Mouse (Mus musculus) gonadal fat pad, adult 2 months (tissue): ENCODE measurements around the gene Lmo3. TPM values are rescaled to one million over a fixed set of nuclear protein-coding genes. Genes with fewer than 3 reads are reported as not detected.

Experiments
- DNase-seq: peaks from one replicate; pipeline ENCODE4 v3.0.0-alpha.2; 2012; ENCODE audit warnings: low read depth
- polyA plus RNA-seq: library from polyadenylated mRNA; depleted of rRNA; stranded (reverse); fragments of >200 nt; gene quantifications from 2 replicates; pipeline ENCODE4 v1.2.3, GENCODE M21; 2012; rRNA removed

The Lmo3 gene
- not detected in 2 replicates for polyA plus RNA-seq

DNA sequence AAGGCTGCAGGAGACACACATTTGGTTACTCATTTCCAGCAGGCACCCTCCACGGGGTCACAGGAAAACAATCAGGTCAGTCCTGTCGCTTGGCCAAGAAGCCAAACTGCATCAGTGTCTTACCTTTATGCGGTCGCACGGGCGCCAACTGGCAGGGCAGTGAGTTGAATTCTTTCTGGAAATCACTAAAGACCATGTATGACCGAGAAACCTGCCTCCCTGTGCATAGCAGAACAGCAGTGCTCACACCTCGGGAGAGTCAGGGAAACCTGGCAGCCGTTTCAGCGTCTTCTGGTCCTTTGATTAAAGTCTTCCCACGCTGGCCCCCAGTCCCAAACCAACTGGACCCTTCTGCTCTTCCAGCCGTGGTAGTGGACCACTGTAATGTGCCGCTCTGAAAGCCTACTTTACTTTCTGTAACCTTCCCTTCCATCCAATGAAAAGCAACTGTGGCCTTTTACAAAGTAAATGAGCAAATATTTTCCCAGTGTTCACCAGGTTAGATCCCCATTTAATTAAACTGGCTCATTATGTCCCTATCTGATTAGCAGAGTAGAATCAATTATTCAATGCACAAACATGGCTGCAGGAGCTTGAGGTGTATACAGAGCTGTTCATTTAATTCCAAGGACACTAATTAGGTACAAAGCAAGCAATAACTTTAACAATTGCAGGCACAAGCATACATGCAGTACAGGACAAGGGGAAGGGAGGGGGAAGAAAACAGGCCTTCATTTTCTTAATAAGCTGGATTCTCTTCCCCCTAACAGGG lies at the start of gene Lmo3:
Gene Lmo3 (minus strand): TSS at position 235 of the 772 bp plus-strand sequence.
- DNase-seq = no peak

DNA sequence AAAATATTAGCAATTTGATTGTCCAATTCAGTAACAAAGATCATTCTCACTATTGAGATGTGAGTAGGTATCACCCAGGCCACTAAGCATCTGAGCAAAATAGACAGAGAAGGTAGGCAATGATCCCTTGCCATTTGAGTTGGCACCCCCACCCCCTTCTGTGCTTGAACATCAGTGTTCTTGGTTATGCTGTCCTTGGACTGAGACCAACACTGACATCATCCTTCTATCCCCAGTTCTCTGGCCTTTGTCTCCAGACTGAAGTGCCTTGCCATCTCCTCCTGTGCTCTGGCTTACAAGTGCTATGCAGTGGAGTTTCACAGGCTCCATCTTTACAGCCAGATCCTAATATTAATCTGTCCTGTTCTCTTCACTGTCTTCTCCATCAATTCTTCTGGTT lies 39.0 kb upstream of the Lmo3 start:
- no peak for DNase-seq

DNA sequence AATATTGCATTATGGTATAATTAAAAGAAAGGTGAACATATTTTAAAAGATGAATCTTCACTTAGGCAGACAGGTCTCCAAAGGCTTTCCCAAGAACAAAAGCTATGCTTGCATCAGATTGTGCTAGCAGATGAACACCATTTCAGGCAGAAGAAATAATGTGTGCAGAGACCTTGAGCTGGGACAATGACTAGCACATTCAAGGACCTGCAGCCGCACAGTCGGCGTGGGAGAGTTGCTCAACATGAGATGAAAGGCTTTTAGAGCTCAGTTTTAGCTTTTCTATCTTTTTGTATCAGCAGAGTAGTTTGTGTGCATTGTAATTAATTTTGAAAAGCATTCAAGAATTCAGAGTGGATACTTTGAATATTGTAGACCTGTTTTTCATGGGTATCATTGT lies 36.6 kb upstream of the Lmo3 start:
- no peak for DNase-seq

DNA sequence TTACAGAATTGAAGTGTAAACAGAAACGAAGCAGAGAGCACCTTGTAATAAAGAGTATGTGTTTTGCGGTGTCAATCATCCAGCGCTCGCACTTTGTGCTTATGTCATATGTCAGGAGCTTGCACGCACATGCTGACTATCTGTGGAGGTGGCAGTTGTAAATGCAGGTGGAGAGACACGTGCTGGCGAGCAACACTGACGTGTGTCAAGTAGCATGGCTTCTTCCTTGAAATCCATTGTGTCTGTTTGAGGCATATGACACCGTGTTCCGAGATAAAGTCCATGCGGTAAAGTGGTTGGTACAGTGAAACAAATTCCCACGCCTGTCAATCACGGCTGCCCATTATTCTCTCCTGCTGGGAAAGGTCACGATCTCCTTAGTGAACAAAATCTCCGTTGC lies 15.2 kb upstream of the Lmo3 start:
- DNase-seq = no peak

DNA sequence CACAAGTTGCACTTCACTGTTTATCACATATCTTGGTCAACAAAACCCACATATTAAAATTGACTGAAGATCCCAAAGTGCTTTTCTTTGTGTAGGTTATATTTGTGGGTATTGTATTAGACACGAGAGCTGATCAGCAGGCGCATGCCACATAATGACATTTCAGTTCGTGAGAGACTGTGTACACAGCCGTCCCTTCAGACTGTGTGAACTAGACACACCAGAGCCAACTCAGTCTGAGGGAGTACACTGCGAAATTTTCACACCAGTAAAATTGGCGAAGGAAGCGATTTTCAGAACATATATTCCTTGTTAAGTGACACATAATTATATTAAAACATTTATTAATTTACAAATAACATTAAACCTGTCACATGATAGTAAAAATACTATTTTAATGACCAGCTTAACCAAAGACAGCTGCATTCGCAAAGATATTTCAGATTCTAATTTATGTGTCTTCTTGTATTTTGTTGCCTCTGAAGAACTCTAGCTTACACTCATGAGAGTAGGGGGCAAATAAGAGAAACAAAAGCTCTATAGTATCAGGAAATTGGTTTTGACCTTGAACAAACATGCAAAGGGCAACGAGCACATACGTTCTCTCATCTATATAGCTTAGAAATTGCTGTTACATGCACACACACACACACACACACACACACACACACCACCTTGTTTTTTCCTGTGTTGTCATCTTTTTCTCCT lies 14.4 kb upstream of the Lmo3 start:
- no peak for DNase-seq

DNA sequence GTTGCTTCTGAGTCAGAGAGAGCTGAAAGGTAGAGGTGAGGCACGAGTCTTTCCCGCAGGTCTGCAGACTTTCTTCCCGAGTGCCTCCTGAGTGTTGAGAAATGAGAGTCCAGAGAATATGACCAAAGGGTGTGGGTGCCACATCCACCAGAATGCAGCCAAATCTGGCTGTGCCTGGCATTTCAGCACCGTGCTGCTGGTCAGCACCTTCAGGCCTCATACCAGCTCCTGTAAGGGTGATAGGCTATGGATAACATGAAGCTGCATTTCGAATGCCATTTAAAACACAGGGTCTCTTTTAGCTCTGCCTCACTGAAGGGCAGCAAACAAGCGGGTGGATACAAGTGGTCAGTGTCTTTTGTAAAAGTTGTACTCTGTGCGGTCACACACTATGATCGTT lies 1.5 kb upstream of the Lmo3 start:
- no peak for DNase-seq

DNA sequence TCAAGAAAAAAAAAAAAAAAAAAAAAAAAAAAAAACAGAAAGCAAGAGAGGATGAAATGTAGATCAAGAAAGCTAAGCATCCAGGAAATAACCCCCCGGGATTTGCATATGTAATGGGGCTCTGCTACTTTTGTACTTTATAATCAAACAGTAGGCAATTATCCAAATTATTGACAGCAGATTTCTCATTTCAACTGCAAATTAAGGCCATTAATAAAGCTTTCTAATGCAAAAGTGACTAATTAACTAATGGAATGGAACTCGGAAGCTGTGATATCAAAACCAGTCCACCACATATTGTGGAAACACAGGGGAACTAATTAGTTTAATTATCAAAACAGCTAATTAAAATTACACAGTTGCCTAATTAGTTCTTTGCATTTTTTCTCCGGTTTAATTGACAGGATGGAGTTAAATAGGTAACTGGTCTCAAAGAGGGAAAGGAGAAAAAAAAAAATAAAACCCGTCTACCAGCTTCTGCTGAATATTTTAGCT lies 785 bp upstream of the Lmo3 start:
- no peak for DNase-seq

DNA sequence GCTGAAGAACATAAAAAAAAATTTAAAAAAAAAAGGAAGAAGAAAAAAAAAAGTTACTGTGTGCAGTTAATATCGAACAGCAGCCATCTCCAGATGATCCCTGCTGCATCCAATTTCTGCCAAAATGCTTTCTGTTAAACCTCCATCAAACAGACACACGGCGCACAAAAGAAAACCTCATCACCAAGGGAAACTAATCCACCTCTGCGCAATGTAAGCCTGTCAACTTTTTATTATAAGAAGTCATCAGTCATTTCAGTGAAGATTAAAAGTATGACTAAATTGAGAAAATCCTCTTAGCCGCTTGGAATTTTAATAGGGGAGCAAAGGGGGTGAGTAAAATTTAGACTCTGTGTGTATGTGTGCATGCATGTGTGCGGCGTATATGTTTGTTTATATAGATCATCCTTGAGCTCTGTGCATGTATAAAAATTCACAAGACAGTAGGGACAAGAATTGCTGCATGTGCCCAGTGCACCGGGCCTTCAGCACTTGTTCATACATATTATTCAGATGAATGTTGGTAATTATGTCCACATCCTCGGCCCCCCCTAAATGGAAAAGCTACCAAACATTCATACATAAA lies 1.2 kb downstream of the Lmo3 start:
- no peak for DNase-seq

DNA sequence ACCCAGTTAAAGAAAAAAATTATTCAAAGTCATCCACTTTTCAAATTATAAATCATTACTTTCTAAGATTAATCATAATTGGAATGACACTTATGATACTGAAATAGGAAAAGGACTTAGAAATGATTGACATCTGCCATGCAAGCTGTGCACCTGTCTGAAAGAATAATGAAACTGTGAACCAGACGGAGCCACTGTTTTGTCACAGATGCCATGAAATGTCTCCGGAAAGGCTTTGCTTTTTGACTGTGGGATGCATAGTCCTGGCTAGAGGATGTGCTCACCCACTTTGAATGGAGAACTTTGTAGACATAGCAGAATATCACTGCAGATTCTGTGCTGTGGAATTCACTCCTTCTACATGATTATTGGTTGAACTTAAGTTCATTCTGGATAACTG lies 18.4 kb downstream of the Lmo3 start:
- no peak for DNase-seq

DNA sequence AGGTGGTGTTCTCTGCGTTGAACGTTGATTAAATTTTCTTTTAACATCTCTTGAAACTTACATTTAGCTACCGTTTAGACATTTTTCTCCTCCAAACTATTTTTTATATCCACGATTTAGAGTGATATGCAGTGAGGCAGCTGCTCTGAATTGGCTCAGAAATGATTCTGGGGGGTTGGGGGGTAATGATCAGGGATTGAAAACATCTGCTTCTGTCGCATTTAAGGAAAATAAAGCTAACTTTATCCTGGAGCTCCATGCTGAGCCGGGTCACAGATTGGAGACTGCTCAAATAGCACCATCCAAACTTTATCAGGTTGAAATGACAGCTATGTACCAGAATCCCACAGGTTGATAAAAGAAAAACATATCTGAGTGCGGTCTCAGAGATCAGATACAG lies 29.6 kb downstream of the Lmo3 start:
- DNase-seq = no peak

DNA sequence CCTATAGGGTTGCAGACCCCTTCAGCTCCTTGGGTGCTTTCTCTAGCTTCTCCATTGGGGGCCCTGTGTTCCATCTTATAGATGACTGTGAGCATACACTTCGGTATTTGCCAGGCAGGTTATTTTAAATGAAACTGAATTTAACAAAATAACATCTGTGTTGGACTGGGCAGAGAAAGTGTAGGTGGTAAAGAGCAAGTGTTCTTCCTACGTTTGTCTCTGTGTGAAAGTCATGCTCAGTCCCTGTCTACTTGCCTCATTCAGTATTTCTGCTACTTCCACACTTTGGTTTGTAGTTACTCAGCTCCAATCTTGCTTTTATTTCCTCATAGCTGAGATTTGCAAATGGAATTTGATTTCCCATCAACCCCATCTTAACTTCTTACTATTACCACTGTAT lies 46.9 kb downstream of the Lmo3 start:
- no peak for DNase-seq

DNA sequence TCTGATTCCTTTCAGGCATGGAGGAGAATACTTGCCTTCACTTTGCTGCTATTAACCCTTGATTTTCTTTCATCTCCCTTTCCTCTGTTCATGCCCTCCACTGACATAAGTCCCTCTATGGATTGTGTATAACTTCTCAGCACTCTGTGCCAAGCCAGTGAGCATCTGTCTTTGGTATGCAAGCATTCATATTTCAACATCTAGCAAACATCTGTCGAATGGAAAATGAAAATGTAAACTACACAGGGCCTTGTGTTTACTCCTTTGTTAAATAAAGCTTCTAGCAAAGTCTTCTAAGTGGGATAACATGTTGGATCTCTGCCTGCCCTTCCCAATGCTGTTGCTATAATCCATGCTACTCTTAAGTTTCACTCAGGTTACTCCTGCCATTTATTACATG lies 75.1 kb downstream of the Lmo3 start:
- no peak for DNase-seq

DNA sequence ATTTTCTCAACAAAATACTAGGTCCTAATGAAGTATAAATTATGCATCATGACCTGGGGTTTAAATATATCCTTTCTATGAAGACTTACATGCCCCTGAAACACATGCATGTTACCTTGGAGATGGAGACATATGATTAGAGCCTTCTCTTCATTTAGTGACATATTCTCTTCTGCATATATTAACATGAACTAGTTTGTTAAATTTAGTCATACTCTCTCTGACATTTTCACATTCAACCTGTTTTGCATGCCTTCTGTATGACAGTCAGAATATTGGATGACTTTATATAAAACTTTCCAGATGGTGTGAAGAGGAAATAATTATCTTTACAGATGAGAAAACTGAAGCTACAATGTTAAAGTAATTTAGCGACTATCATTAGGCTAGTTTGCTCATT lies 77.8 kb downstream of the Lmo3 start:
- no peak for DNase-seq

DNA sequence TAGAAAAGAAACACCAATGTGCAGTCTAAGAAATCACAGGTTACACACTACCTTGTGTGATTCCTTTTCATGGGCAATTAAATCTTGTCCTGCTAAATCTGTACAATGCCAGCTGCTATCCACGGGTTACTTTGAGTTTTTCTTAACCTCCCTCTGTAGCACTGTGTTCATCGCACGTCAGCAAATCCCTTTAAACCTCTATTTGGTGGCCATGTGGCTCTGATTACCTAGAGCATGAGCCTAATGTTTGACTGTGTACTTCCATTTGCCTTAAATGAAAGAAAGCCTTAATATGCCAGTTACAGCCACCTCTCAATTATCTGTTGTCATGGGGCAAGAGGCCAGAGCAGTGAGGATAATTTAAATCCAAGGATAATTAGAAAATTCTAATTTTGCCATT lies 98.9 kb downstream of the Lmo3 start:
- DNase-seq = no peak

DNA sequence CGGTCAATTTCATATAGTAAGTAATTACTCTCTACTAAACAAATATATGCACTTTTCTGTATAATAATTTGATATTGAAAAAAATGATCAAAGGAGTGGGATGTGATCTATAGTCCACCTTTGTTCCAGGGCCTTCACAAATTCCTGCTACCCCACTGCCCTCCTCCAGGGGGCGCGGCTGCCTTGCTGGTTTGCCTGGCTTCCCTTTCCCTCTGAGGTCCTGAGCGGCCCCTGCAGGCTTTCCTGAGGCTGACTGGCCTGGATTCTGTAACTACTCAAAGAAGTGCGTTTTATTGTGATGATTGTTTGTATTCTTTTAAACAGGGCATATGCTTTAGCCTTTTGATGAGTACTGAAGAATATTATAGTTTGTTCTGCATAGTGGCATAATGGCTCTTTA lies 104.2 kb downstream of the Lmo3 start:
- no peak for DNase-seq

DNA sequence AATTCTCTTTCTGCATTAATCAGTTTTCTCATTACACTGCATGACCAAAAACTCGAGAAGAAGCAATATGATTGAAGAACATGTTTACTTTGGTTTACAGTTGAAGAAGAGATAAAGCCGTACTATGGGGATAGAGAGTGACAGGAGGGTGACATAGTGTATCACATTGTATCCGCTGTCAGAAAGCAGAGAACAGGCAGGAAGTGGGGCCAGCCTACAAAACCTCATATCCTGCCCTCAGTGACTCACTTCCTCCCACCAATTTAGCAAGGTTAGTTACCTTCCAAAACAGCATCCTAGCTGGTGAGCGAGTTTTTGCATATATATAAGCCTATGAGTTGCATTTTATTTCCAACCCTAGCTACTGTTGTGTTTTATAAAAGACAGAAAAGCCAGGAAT lies 112.6 kb downstream of the Lmo3 start:
- no peak for DNase-seq

DNA sequence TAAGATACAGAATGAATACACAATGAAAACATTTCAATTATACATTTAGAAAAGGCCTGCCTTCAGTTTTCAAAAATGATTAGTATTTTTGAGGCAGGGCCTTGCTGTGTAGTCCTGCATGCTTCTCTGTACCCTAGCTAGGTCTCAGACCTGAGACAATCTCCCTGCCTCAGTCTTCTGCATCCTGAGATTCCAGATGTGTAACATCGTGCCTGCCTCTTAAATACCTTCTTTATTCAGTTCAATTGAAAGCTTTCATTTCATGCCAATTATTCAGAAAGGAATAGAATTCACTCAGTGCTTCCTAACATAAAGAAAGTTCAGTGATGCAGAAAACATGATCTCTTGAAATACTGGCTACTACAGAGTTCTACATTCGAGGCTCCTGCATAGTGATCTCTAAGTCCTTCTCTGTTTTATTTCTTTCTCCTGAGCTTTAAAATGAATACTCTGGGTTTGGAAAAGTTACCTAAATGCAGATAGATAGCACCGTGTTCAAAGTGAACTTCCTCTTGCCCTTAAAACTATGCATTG lies 137.2 kb downstream of the Lmo3 start:
- DNase-seq = no peak

DNA sequence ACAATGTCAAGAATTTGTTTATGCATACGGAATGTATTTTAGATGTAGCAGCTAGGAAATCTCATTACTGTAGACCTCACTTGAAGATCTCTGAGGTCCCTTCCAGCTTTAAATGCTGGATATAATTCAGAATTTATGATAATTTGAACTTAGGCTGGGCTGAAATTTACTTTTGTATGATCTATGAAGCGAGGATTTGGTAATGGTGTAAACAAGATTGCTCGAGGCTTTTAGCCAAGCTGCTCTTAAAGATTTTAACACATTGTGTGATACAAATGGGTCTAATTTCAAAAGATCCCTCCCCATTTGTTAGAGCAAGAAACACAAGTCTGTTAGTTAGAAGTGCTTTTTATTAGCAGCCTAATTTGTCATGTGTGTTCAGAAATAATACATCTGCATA lies 144.4 kb downstream of the Lmo3 start:
- no peak for DNase-seq

DNA sequence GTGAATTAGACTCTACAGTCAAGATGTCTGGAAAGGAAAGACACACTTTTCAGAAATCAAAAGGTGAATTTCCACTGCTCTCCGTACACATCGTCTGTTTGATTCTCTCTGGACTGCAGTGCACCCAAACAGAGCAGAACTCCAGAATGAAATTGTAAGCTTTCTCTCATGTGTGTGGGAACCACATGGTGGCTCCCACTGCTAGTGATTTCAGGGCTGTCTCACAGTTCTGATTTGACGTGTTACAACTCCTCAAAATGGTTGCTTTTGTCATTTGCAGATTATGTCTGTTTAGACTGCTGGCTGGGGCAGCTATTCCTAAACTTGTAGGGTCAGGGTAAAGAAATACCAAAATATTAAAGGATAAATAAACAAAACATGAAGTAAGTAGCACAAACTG lies 145.0 kb downstream of the Lmo3 start:
- DNase-seq = no peak

DNA sequence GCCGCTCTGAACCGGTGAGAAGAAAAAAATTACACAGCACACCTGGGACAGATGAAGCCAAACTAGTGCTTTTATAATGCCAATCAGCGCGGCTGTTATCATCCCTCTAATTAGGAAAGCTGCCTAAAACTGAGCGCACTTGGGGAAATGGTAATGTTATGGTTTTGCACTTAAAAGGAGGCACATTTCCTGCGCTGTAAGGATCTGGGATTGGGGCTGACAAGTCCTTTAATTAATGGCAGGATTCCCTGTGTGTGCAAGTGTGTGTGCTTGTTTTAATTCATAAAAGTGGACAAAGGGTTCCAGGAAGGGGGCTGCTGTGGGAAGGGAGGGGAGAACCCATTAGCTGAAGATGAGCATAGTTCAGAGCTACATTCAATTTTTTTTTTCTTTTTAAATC lies 154.4 kb downstream of the Lmo3 start:
- no peak for DNase-seq

DNA sequence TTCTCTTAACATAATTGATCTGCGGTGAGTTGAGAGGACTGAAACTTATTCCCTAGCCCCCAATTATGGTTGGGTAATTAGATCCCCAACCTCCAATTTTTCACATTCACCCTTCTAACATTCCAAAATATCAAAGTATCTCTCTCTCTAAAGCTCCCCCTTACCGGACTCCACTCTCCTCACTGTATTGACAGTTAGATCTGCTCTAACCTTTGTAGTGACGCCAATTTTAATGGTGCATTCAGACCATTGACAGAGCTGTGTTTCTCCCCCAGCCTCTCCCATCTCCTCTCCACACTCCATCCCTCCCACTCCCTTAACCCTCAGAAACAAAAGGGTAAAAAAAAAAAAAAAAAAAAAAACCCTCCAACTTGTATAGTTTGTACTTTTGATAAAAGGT lies 154.9 kb downstream of the Lmo3 start:
- no peak for DNase-seq

DNA sequence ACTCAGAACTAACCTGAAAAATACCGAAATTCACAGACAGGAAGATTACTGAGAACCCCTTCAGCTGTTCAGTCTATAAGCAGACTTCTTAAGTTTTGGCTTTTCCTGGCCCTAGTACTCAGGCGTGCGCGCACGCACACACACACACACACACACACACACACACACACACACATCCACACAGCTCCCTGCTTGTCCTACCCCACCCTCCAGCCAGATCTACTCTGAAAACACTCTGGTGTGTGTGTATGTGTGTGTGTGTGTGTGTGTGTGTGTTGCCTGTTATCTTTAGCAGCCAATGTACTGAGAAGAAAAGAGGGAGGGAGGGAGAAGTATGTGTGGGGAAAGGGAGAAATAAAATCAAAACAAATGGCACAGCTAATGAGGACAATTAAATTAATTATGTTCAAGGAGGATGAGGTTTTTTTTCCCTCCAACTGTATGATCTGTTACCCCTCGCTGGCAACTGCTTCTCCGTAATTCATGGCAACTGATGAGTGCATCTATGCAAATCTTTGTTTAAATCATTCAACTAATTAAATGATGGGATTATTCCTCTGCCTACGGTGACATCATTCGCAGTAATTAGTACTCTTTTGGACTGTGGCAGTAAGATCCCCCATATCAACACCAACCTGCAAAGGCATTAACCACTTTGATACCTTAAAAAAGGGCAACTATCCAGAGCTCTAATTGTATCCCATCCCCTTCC lies 157.1 kb downstream of the Lmo3 start:
- DNase-seq = no peak
